Mouse (Mus musculus): ENCODE results near the gene Ltc4s. TPM values are rescaled to one million over a fixed set of nuclear protein-coding genes. Genes with fewer than 3 reads are reported as not detected.

Gene Ltc4s
- polyA plus RNA-seq, 1 experiment from 2014 or later, result 0.55 TPM

GRCm38 (mm10) chr11:50212060-50212739 lies 26.2 kb downstream of the Ltc4s start:
- no peaks in the 10 kb centered on the region for H3K9me3 ChIP-seq (replicated peaks)
- H3K36me3 ChIP-seq, result peaks cover 10% of the 10 kb centered on the region
- no peak for DNase-seq (ENCODE audit: low spot score)
- no peak overlapping the region for H3K27ac ChIP-seq
- no peak overlapping the region for H3K4me3 ChIP-seq
- no peaks in the 10 kb centered on the region for H3K27me3 ChIP-seq (ENCODE audit: low read depth, poor library complexity, severe bottlenecking)
- 76% methylated on average over 3 of the region's 3 CpGs for WGBS
- H3K4me1 ChIP-seq, result peaks cover 33% of the 10 kb centered on the region

- Histone ChIP-seq H3K27me3 (ENCODE audit: low read depth, poor library complexity, severe bottlenecking) (no peaks in the 10 kb centered on the region), H3K4me1 (peaks cover 27% of the 10 kb centered on the region), H3K27ac (peak overlapping the region; percentile 94; the same call in 1 of the 2 replicates), H3K9me3 (replicated peaks) (no peaks in the 10 kb centered on the region), H3K4me3 (peak overlapping the region; percentile 87), H3K36me3 (peaks cover 17% of the 10 kb centered on the region)
- no peak for DNase-seq (ENCODE audit: low spot score)
- 90% methylated on average over 3 of the region's 3 CpGs for whole genome bisulfite sequencing
Observed at GRCm38 (mm10) chr11:50211322-50212059, 26.9 kb downstream of the Ltc4s start.

GRCm38 (mm10) chr11:50210505-50211151 lies 27.8 kb downstream of the Ltc4s start, which contains the start of the genes Sqstm1 and Mgat4b:
Gene Sqstm1, minus strand, starts transcription at chr11:50210827.
Gene Mgat4b, plus strand, starts transcription at chr11:50210890.
- H3K4me1 ChIP-seq, result peaks cover 18% of the 10 kb centered on the region
- no peaks in the 10 kb centered on the region for H3K27me3 ChIP-seq (ENCODE audit: low read depth, poor library complexity, severe bottlenecking)
- peak; percentile 90 for DNase-seq (ENCODE audit: low spot score)
- H3K4me3 ChIP-seq, result peak within 1 kb of the TSS; percentile 87
- peaks cover 26% of the 10 kb centered on the region for H3K36me3 ChIP-seq
- peak within 1 kb of the TSS; percentile 94 for H3K27ac ChIP-seq
- under 1% methylated on average over 48 of the region's 48 CpGs for WGBS
- H3K9me3 ChIP-seq (replicated peaks), result no peaks in the 10 kb centered on the region

- no peak for DNase-seq (ENCODE audit: low spot score)
- no peaks in the 10 kb centered on the region for H3K9me3 ChIP-seq (replicated peaks)
- H3K36me3 ChIP-seq, result peaks cover 31% of the 10 kb centered on the region
- H3K4me3 ChIP-seq, result peak overlapping the region; percentile 87
- H3K27ac ChIP-seq, result peak overlapping the region; percentile 94
- peaks cover 13% of the 10 kb centered on the region for H3K4me1 ChIP-seq
- 1% methylated on average over 24 of the region's 24 CpGs for WGBS
- no peaks in the 10 kb centered on the region for H3K27me3 ChIP-seq (ENCODE audit: low read depth, poor library complexity, severe bottlenecking)
Observed at GRCm38 (mm10) chr11:50210101-50210504, 28.3 kb downstream of the Ltc4s start.

- Histone ChIP-seq H3K4me1 (peaks cover 9% of the 10 kb centered on the region), H3K4me3 (no peak overlapping the region), H3K9me3 (replicated peaks) (no peaks in the 10 kb centered on the region), H3K36me3 (peaks cover 51% of the 10 kb centered on the region), H3K27ac (no peak overlapping the region), H3K27me3 (ENCODE audit: low read depth, poor library complexity, severe bottlenecking) (no peaks in the 10 kb centered on the region)
- no peak for DNase-seq (ENCODE audit: low spot score)
- whole genome bisulfite sequencing, result 95% methylated on average over 5 of the region's 5 CpGs
Observed at GRCm38 (mm10) chr11:50208039-50208438, 30.4 kb downstream of the Ltc4s start.

- Histone ChIP-seq H3K4me3 (no peak overlapping the region), H3K27me3 (ENCODE audit: low read depth, poor library complexity, severe bottlenecking) (no peaks in the 10 kb centered on the region), H3K36me3 (peaks cover 58% of the 10 kb centered on the region), H3K27ac (no peak overlapping the region), H3K9me3 (replicated peaks) (no peaks in the 10 kb centered on the region), H3K4me1 (peaks cover 6% of the 10 kb centered on the region)
- WGBS, result 97% methylated on average over 14 of the region's 14 CpGs
- no peak for DNase-seq (ENCODE audit: low spot score)
Observed at GRCm38 (mm10) chr11:50207344-50207743, 31.1 kb downstream of the Ltc4s start.

- WGBS, result 85% methylated on average over 2 of the region's 2 CpGs
- Histone ChIP-seq H3K4me3 (no peak overlapping the region), H3K4me1 (peaks cover 4% of the 10 kb centered on the region), H3K27ac (no peak overlapping the region), H3K9me3 (replicated peaks) (no peaks in the 10 kb centered on the region), H3K27me3 (ENCODE audit: low read depth, poor library complexity, severe bottlenecking) (no peaks in the 10 kb centered on the region), H3K36me3 (peaks cover 71% of the 10 kb centered on the region)
- DNase-seq (ENCODE audit: low spot score), result no peak
Observed at GRCm38 (mm10) chr11:50206037-50206436, 32.4 kb downstream of the Ltc4s start.

- Histone ChIP-seq H3K9me3 (replicated peaks) (no peaks in the 10 kb centered on the region), H3K4me3 (no peak overlapping the region), H3K36me3 (peaks cover 77% of the 10 kb centered on the region), H3K27me3 (ENCODE audit: low read depth, poor library complexity, severe bottlenecking) (no peaks in the 10 kb centered on the region), H3K27ac (no peak overlapping the region), H3K4me1 (no peaks in the 10 kb centered on the region)
- no peak for DNase-seq (ENCODE audit: low spot score)
- 92% methylated on average over 3 of the region's 3 CpGs for WGBS
Observed at GRCm38 (mm10) chr11:50205434-50205833, 33.0 kb downstream of the Ltc4s start.

- 90% methylated on average over 9 of the region's 9 CpGs for WGBS
- no peaks in the 10 kb centered on the region for H3K4me1 ChIP-seq
- no peak overlapping the region for H3K27ac ChIP-seq
- H3K4me3 ChIP-seq, result no peak overlapping the region
- no peak for DNase-seq (ENCODE audit: low spot score)
- H3K36me3 ChIP-seq, result peaks cover 96% of the 10 kb centered on the region
- H3K9me3 ChIP-seq (replicated peaks), result no peaks in the 10 kb centered on the region
- no peaks in the 10 kb centered on the region for H3K27me3 ChIP-seq (ENCODE audit: low read depth, poor library complexity, severe bottlenecking)
Observed at GRCm38 (mm10) chr11:50203302-50203827, 35.1 kb downstream of the Ltc4s start.

GRCm38 (mm10) chr11:50201590-50201989 lies 36.8 kb downstream of the Ltc4s start:
- Histone ChIP-seq H3K36me3 (peaks cover 97% of the 10 kb centered on the region), H3K27me3 (ENCODE audit: low read depth, poor library complexity, severe bottlenecking) (no peaks in the 10 kb centered on the region), H3K4me3 (no peak overlapping the region), H3K4me1 (no peaks in the 10 kb centered on the region), H3K9me3 (replicated peaks) (no peaks in the 10 kb centered on the region), H3K27ac (no peak overlapping the region)
- WGBS, result 93% methylated on average over 3 of the region's 3 CpGs
- no peak for DNase-seq (ENCODE audit: low spot score)

- Histone ChIP-seq H3K9me3 (replicated peaks) (no peaks in the 10 kb centered on the region), H3K27me3 (ENCODE audit: low read depth, poor library complexity, severe bottlenecking) (no peaks in the 10 kb centered on the region), H3K27ac (no peak overlapping the region), H3K4me1 (no peaks in the 10 kb centered on the region), H3K36me3 (peaks cover 96% of the 10 kb centered on the region), H3K4me3 (no peak overlapping the region)
- no peak for DNase-seq (ENCODE audit: low spot score)
- WGBS, result 94% methylated on average over 8 of the region's 8 CpGs
Observed at GRCm38 (mm10) chr11:50200613-50201012, 37.8 kb downstream of the Ltc4s start.

GRCm38 (mm10) chr11:50198916-50199315 lies 39.5 kb downstream of the Ltc4s start:
- no peak for DNase-seq (ENCODE audit: low spot score)
- 85% methylated on average over 2 of the region's 2 CpGs for whole genome bisulfite sequencing
- Histone ChIP-seq H3K4me1 (no peaks in the 10 kb centered on the region), H3K9me3 (replicated peaks) (no peaks in the 10 kb centered on the region), H3K27ac (no peak overlapping the region), H3K36me3 (peaks cover 96% of the 10 kb centered on the region), H3K4me3 (no peak overlapping the region), H3K27me3 (ENCODE audit: low read depth, poor library complexity, severe bottlenecking) (no peaks in the 10 kb centered on the region)

Measured in limb, embryonic 10.5 days (tissue).